Mouse (Mus musculus) A20 (cell line): Measurements from ENCODE around the gene Engase.
A peak's percentile ranks its signal among the peaks of the same experiment; 100 is the strongest.

Experiments
- DNase-seq: peaks from one replicate; pipeline ENCODE4 v3.0.0-alpha.2; 2011; ENCODE audit warnings: low read depth, low spot score

The Engase gene

DNA sequence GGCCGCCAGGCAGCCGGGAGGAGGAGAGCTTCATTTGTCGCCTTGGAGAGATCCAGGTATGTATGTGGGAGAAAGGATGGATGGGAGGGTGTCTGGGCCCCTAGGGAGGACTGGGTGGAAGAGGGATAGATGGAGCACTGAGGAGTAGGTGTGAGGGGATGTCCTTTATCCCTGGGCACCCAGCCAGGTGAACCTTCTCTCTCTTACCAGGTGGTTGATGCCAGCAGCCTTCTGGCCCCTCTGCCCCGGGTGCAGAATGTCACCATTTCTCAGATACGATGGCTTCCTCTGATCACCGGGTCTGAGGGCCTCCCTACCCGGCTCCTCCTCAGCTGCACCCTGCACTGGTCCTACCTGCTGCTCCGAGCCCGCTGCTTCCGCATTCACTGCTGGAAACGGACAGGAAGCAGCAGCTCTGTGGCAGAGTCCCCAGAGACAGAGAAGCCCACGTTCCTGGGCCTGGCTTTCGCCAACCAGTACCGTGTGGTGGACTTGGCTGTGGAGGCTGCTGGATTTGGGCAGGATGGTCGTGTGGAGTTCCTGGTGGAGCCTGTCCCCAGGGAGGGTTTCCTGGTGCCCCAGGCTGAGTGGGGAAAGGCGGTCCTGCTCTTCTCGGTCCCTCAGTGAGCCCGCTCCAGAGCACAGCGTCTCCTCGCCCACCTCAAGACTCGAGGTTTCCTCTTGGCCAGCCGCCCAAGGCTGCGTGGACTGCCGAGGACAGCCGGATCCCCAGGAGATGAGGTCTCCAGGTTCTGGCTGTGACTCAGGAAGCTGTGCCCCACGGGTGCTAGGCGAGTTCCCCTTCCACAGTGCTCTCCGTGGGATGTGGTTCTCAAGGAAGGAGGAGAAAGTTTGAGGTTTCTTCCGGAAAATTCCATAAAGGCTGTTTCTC, 10.5 kb downstream of the Engase start:
- DNase-seq = no peak

GRCm38 (mm10) chr11:118488191-118488906, 11.7 kb downstream of the Engase start:
- DNase-seq = no peak

DNA sequence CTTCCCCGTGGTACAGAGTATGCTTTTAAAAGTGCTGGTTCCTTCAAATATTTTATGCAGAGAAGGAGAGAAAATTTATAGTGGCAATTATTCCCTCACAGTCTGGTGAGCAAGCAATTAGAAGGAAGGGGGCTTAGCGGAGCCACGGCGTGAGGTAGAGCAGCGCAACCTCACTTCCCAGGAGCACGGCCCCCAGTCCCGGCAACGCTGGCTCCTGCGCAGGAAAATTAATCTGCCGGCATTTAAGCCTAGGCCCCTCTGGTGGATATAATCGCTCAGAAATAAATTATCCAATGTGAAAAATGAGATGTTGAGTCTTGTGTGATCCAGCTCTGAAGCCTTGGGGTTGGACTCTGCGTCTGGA, 12.3 kb downstream of the Engase start:
- DNase-seq = no peak

DNA sequence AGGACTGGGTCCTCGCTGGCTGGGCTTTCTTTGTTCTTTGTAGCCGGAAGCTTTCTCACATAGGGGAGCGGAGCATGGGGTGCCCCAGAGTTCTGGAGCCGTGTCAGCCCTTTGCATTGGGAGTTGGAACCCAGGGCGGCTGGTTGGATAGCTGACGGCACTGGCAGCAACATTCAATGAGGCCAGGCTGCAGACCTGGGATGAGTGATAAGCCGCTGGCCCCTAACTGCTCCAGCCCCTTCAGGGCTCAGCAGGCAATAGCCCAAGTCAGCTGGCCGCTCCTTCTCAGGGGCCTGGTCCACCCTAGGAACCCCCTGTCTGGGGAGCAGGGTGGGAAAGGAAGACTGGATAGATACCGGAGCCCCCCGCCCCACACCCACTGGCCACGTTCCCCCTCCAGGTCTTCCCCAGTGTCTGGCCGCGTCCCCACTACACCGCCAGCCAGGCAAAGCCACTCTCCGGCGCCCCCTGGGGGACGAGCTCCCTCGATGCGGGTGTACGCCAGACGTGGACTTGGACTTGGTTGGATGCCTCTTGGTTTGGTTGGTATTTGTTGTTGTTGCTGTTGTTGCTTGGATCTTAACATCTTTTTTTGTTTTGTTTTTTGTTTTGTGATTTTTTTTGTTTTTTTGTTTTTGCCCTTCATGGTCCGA, 14.1 kb downstream of the Engase start:
- peak; percentile 48 for DNase-seq

- no peak for DNase-seq
Observed at GRCm38 (mm10) chr11:118491230-118491629, 14.6 kb downstream of the Engase start.

DNA sequence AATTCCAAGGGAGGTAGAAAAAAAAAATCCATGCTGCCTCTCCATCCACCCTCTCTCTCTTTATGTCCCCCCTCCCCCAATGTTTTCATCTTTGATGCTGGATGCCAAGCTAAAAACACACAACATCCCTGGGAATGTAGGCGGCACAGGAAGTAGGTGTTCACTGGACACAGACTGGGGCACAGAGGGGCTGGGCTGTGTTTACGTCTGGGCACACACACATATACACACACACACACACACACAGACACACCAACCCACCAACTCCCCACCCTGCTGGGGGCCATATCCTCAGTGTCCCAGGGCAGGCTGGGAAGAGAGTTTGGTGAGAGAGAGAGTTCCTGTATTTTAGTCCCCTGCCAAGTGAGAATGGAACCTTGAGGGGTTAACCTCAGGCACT, 16.8 kb downstream of the Engase start:
- DNase-seq = no peak

DNA sequence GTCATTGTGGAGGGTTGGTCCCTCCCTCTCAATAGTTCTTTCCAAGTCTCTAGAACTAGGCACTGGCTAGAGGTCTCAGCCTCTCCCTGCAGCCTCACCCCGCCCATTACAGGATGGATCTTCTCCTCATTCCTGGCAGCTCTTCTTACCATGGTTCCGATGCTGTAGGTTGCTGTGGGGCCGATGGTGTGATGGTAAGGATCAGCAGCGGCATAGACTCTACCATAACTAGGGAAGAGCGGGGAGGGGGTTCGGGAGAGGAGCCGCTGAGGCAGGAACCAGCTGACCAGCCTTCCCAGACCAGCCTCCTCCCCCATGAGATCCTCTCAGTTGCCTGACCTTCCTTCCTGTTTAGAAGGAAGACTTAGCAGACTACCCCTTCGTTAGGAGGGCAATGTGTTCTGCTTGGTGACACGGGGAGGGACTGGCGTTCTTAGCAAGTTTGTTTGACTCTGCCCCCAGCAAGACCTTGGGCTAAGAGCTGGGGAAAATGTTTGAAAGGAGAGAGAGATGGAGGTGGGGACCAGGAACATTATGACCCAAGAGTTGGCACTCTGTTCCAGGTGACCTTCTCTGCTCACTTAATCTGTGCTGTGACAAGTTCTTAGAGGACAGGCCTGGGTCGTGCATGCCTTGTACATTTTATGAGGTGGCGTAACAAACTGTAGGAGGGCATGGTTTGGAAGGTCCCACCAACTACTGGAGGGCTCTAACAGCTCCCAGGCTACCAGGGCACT, 17.5 kb downstream of the Engase start:
- no peak for DNase-seq

- no peak for DNase-seq
Observed at GRCm38 (mm10) chr11:118495065-118495464, 18.4 kb downstream of the Engase start.

DNA sequence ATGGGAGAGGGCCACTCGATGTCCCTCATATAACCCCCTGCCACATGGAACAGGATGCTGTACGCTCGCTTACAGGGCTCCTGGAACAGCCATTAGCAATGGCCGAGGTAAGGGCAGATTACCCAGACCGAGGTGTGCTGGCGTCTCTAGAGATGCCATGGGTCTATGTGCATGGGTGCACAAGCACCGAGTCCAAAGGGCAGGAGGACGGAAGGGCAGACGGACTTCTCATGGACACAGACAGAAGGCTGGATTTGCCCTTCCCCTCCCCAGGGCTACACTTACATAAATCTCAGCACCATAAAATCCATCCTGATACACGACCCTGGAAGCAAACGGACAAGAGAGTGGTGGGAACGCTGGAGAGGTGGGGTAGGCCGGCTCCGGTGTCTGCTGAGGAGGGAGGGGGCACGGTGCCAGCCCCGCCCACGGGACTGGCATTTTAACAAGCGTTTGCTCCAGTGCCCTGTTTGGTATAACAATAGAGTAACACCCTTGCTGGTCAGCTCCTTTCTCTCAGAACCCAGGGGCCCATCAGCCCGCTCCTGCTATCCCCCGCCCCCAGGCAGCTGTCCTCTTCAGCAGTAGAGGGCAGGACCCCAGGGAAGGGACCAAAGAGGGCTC, 19.5 kb downstream of the Engase start:
- no peak for DNase-seq

DNA sequence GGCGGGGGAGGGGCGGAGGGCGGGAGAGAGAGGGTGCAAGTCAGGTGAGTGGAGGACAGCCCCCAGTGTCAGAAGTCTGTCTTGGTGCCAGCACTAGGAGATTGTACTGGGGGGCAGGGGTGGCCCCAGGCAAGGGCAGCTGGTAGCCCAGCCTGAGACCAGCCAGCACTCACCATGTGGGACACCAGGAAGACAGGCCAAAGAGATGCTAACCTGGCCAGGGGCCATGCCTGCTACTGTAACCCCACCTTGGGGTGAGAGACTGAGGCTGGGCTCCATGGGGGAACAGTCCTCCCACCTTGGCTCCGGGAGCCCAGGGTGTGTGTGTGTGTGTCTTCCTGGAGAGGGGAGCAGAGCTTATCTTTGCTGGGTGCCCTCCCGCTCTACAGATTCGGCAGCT, 26.4 kb downstream of the Engase start:
- no peak for DNase-seq

GRCm38 (mm10) chr11:118503418-118504179, 27.0 kb downstream of the Engase start:
- no peak for DNase-seq

DNA sequence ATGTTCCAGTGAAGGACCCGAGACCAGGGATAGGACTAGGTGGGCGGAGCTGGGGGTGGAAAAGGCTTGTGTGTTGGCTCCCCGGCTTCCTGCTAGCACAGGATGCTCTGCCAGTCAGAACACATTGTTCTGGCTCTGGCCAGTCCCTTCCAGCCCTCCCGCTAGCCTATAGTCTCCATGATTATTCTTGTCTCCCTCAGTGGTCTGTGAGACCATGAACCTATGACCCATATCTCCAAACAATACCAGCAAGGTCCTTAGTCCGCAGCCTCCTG, 27.5 kb downstream of the Engase start:
- no peak for DNase-seq

- no peak for DNase-seq
Observed at GRCm38 (mm10) chr11:118507095-118507494, 30.5 kb downstream of the Engase start.

- DNase-seq = peak; percentile 52
Observed at GRCm38 (mm10) chr11:118507904-118508303, 31.3 kb downstream of the Engase start.

- no peak for DNase-seq
Observed at GRCm38 (mm10) chr11:118508341-118508740, 31.7 kb downstream of the Engase start.

- DNase-seq = no peak
Observed at GRCm38 (mm10) chr11:118511851-118512250, 35.2 kb downstream of the Engase start.

GRCm38 (mm10) chr11:118512257-118512910, 35.8 kb downstream of the Engase start:
- DNase-seq = no peak

DNA sequence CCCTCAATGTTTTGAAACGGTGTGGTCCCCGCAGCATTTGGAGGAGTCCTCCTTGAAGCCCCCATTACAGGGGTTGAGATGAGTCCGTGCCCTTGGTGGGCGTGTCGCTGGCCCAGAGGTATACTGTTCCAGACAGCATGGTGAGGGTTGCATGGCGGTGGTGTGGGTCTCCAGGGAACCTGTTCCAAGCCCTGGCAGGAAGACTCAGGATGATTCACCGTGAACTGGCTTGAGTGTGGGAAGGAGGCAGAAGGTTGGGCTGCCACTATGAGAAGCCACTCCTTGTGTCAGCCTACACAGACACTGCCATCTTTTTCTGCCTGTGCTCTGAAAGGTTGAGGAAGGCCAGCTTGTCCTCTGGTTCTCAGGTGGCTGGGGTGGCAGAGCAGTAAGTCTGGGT, 41.3 kb downstream of the Engase start:
- no peak for DNase-seq

GRCm38 (mm10) chr11:118518743-118519142, 42.1 kb downstream of the Engase start:
- DNase-seq = no peak

DNA sequence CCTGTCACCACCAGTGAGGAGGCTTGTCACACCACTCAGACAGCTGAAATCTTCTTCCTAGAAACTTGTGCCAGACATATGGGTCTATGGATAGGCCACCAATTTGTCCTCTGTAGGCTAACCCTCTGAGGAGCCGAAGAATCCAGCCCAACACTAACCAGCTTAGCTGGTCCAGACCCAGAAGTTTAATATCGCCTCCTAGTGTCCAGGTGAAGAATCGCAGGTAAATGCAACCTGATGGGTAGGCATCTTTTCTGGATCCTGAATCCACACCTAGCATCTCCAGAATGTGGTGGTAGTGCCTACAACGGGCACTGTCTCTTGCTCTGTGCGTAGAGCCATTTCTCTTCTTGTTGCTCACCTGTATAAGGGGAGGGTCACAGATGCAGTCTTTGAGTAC, 43.6 kb downstream of the Engase start:
- peak; percentile 30 for DNase-seq
